Mouse (Mus musculus) Muller cell, postnatal 12 days (primary cell): ENCODE results near the gene Olfr843.

ENCODE experiments used
- DNase-seq: peaks from one replicate; pipeline ENCODE4 v3.0.0-alpha.2; 2015; ENCODE audit errors: inconsistent ontology term

Gene Olfr843

GRCm38 (mm10) chr9:19251887-19252286, at the start of gene Olfr843:
TSS of gene Olfr843 (minus strand) at chr9:19251987.
- DNase-seq = no peak
